Mouse (Mus musculus) embryonic facial prominence, embryonic 13.5 days (tissue): ENCODE measurements at regions not wholly inside any gene's neighbourhood (a gene's known extent, or its start where the extent isn't known, plus 50 kb on each side); places are given as distances from the start of the nearest gene placed in this dataset.
"Not testable (repeated sequence)": the region's sequence is repeated elsewhere in the genome, so short reads cannot be mapped to it uniquely, and the experiment has no call there.

ENCODE experiments used
- ATAC-seq: fragments of 200-750 bp; cut with Nextera tagmentation; 2 replicates; pipeline ENCODE4 v1.8.0; 2017; ENCODE audit warnings: low read depth; ENCODE audit not compliant: insufficient number of reproducible peaks, insufficient read depth, low FRiP score, low TSS enrichment
- H3K27ac ChIP-seq: fragments of 300-500 bp; sonication (generic); 2 replicates; pipeline ENCODE4 v1.5.1; 2015; ENCODE audit warnings: moderate library complexity, mild to moderate bottlenecking, inconsistent platforms
- H3K27me3 ChIP-seq: fragments of 300-500 bp; sonication (generic); 2 replicates; pipeline ENCODE4 v1.6.1; 2015; ENCODE audit warnings: mild to moderate bottlenecking, inconsistent platforms
- H3K36me3 ChIP-seq: fragments of 300-500 bp; sonication (generic); 2 replicates; pipeline ENCODE4 v1.6.1; 2015; ENCODE audit warnings: mild to moderate bottlenecking, inconsistent platforms
- H3K4me1 ChIP-seq: fragments of 300-500 bp; sonication (generic); 2 replicates; pipeline ENCODE4 v1.6.1; 2015; ENCODE audit warnings: inconsistent platforms
- H3K4me2 ChIP-seq: fragments of 300-500 bp; sonication (generic); 2 replicates; pipeline ENCODE4 v1.6.1; 2015; ENCODE audit warnings: moderate library complexity, mild to moderate bottlenecking, inconsistent platforms
- H3K4me3 ChIP-seq: fragments of 300-500 bp; sonication (generic); 2 replicates; pipeline ENCODE4 v1.5.1; 2015; ENCODE audit warnings: mild to moderate bottlenecking, inconsistent platforms
- H3K9ac ChIP-seq: fragments of 300-500 bp; sonication (generic); 2 replicates; pipeline ENCODE4 v1.6.1; 2015; ENCODE audit warnings: mild to moderate bottlenecking, inconsistent platforms
- H3K9me3 ChIP-seq: fragments of 300-500 bp; sonication (generic); 2 replicates; pipeline ENCODE4 v1.6.1; 2016; ENCODE audit warnings: inconsistent platforms
- WGBS: fragments of 180-500 bp; shearing (Covaris S2); methylation state at CpG from one replicate; pipeline ENCODE4 v1.1.7; 2015; ENCODE audit warnings: mixed read lengths; 5-methylcytosine and 5-hydroxymethylcytosine counted together

- not testable (repeated sequence) for H3K27ac ChIP-seq, H3K4me1 ChIP-seq, H3K4me3 ChIP-seq, H3K27me3 ChIP-seq, H3K4me2 ChIP-seq, ATAC-seq, H3K36me3 ChIP-seq, H3K9me3 ChIP-seq, H3K9ac ChIP-seq
- WGBS, result 39% methylated on average over 2 of the region's 2 CpGs
Observed at GRCm38 (mm10) chr6:3151901-3152300, 247.5 kb downstream of the Samd9l start.

GRCm38 (mm10) chr6:3137823-3138222 lies 261.5 kb downstream of the Samd9l start:
- H3K4me1 ChIP-seq, H3K27ac ChIP-seq, H3K4me3 ChIP-seq, H3K27me3 ChIP-seq, H3K36me3 ChIP-seq, H3K4me2 ChIP-seq, ATAC-seq, H3K9ac ChIP-seq: not testable (repeated sequence)
- peaks cover 69% of the 10 kb centered on the region for H3K9me3 ChIP-seq
- WGBS, result 81% methylated on average over 3 of the region's 3 CpGs

GRCm38 (mm10) chr6:3133763-3134162 lies 265.6 kb downstream of the Samd9l start:
- H3K9me3 ChIP-seq, result peaks cover 48% of the 10 kb centered on the region
- not testable (repeated sequence) for H3K4me2 ChIP-seq, H3K4me3 ChIP-seq, ATAC-seq, H3K27me3 ChIP-seq, H3K9ac ChIP-seq, H3K36me3 ChIP-seq, H3K27ac ChIP-seq, H3K4me1 ChIP-seq
- 86% methylated on average over 4 of the region's 4 CpGs for WGBS

- not testable (repeated sequence) for H3K4me3 ChIP-seq, H3K27ac ChIP-seq, H3K4me2 ChIP-seq, ATAC-seq, H3K9ac ChIP-seq, H3K9me3 ChIP-seq, H3K4me1 ChIP-seq, H3K27me3 ChIP-seq, H3K36me3 ChIP-seq
- WGBS, result 23% methylated on average over 1 of the region's 3 CpGs
Observed at GRCm38 (mm10) chr6:3116296-3116695, 283.1 kb downstream of the Samd9l start.
